Mouse (Mus musculus) myocyte (in vitro differentiated cells): ENCODE data around the gene Gna11. TPM values are rescaled to one million over a fixed set of nuclear protein-coding genes. Genes with fewer than 3 reads are reported as not detected.
A peak's percentile ranks its signal among the peaks of the same experiment; 100 is the strongest.

Source experiments
- H3K27me3 ChIP-seq: one replicate; pipeline ENCODE4 v1.6.1; 2011; ENCODE audit not compliant: control insufficient read depth, insufficient read depth, insufficient read length
- H3K36me3 ChIP-seq: one replicate; pipeline ENCODE4 v1.6.1; 2011; ENCODE audit not compliant: control insufficient read depth, insufficient read depth
- H3K4me2 ChIP-seq: one replicate; pipeline ENCODE4 v1.6.1; 2011; ENCODE audit warnings: low read depth, control low read depth
- H3K4me3 ChIP-seq: one replicate; pipeline ENCODE4 v1.5.1; 2011; ENCODE audit warnings: mild to moderate bottlenecking, control low read depth, moderate library complexity
- H3K79me2 ChIP-seq: one replicate; pipeline ENCODE4 v1.6.1; 2011; ENCODE audit not compliant: control insufficient read depth, insufficient read depth
- H3ac ChIP-seq: one replicate; pipeline ENCODE4 v1.6.1; 2011; ENCODE audit not compliant: control insufficient read depth, insufficient read length
- CEBPB ChIP-seq: IDR thresholded peaks from 2 replicates; pipeline ENCODE4 v1.6.1; 2011; ENCODE audit warnings: mild to moderate bottlenecking, moderate library complexity; ENCODE audit not compliant: poor library complexity, insufficient read depth, severe bottlenecking
- E2F4 ChIP-seq: IDR thresholded peaks from one replicate; pipeline ENCODE4 v1.6.1; 2011; ENCODE audit warnings: mild to moderate bottlenecking, control low read depth, moderate library complexity; ENCODE audit not compliant: insufficient read depth
- MAX ChIP-seq: IDR thresholded peaks from one replicate; pipeline ENCODE4 v1.6.1; 2011; ENCODE audit warnings: low read depth, mild to moderate bottlenecking, control low read depth
- MYOD1 ChIP-seq, 3 experiments: IDR thresholded peaks; one replicate each; pipeline ENCODE4 v1.6.1; 2011; ENCODE audit warnings: control low read depth in 2 of 3, low read depth in 2 of 3, mild to moderate bottlenecking in 2 of 3, moderate library complexity in 1 of 3; ENCODE audit not compliant: insufficient read length in 2 of 3, control insufficient read depth in 1 of 3
- MYOG ChIP-seq, 3 experiments: IDR thresholded peaks; one replicate each; pipeline ENCODE4 v1.6.1; 2011; ENCODE audit warnings: control low read depth in 2 of 3, low read depth in 2 of 3, mild to moderate bottlenecking in 2 of 3; ENCODE audit not compliant: insufficient read length in 2 of 3, control insufficient read depth in 1 of 3, insufficient read depth in 1 of 3
- POLR2A ChIP-seq: IDR thresholded peaks from one replicate; pipeline ENCODE4 v1.6.1; 2011; ENCODE audit warnings: low read depth, mild to moderate bottlenecking, control low read depth, moderate library complexity; ENCODE audit not compliant: insufficient read length
- POLR2AphosphoS2 ChIP-seq: IDR thresholded peaks from one replicate; pipeline ENCODE4 v1.6.1; 2011; ENCODE audit warnings: low read depth, control low read depth; ENCODE audit not compliant: insufficient read length
- REST ChIP-seq: IDR thresholded peaks from one replicate; pipeline ENCODE4 v1.6.1; 2011; ENCODE audit warnings: mild to moderate bottlenecking, control low read depth, moderate library complexity; ENCODE audit not compliant: insufficient read depth, insufficient read length
- SRF ChIP-seq: IDR thresholded peaks from one replicate; pipeline ENCODE4 v1.6.1; 2011; ENCODE audit warnings: low read depth; ENCODE audit not compliant: control insufficient read depth, insufficient read length
- TCF12 ChIP-seq: IDR thresholded peaks from one replicate; pipeline ENCODE4 v1.6.1; 2011; ENCODE audit warnings: mild to moderate bottlenecking, control low read depth; ENCODE audit not compliant: poor library complexity, insufficient read depth, severe bottlenecking
- TCF3 ChIP-seq: IDR thresholded peaks from one replicate; pipeline ENCODE4 v1.6.1; 2011; ENCODE audit warnings: low read depth, control low read depth; ENCODE audit not compliant: insufficient read length
- USF1 ChIP-seq: IDR thresholded peaks from one replicate; pipeline ENCODE4 v1.6.1; 2011; ENCODE audit warnings: low read depth, mild to moderate bottlenecking, control low read depth, moderate library complexity
- polyA plus RNA-seq: library from polyadenylated mRNA; unstranded; fragments of >200 nt; fragmentation: generic; extraction: Trizol; gene quantifications from one replicate; pipeline ENCODE4 v1.2.1, GENCODE M21; 2012; ENCODE audit warnings: missing spikeins

The Gna11 gene
- polyA plus RNA-seq, 1 experiment: 58.2 TPM

- TF ChIP-seq MYOD1 (IDR thresholded peaks at IDR 0.05; ENCODE audit: control insufficient read depth in 1 of 3, insufficient read length in 2 of 3, low read depth in 2 of 3) (no peak), SRF (no peak), POLR2AphosphoS2 (no peak), USF1 (no peak), REST (no peak), POLR2A (no peak), MAX (no peak), TCF3 (no peak), MYOG (IDR thresholded peaks at IDR 0.05; ENCODE audit: control insufficient read depth in 1 of 3, insufficient read depth in 1 of 3, insufficient read length in 2 of 3, low read depth in 2 of 3) (no peak)
- Histone ChIP-seq H3K27me3 (no peaks in the 10 kb centered on the region), H3ac (no peak overlapping the region), H3K36me3 (no peaks in the 10 kb centered on the region), H3K4me3 (peak overlapping the region; percentile 94), H3K79me2 (peaks cover 23% of the 10 kb centered on the region), H3K4me2 (peak overlapping the region; percentile 77)
These were observed 47.4 kb downstream of the Gna11 start for GRCm38 (mm10) chr10:81497401-81498270.

- Histone ChIP-seq H3ac (no peak overlapping the region), H3K36me3 (peaks cover 6% of the 10 kb centered on the region), H3K4me2 (peak overlapping the region; percentile 77), H3K4me3 (peak overlapping the region; percentile 94), H3K27me3 (no peaks in the 10 kb centered on the region), H3K79me2 (peaks cover 23% of the 10 kb centered on the region)
- TF ChIP-seq SRF (no peak), USF1 (no peak), MAX (no peak), CEBPB (no peak), POLR2A (no peak), TCF3 (no peak), POLR2AphosphoS2 (no peak), MYOG (IDR thresholded peaks at IDR 0.05; ENCODE audit: control insufficient read depth in 1 of 3, insufficient read depth in 1 of 3, insufficient read length in 2 of 3, low read depth in 2 of 3) (no peak), TCF12 (no peak), REST (no peak), E2F4 (no peak), MYOD1 (IDR thresholded peaks at IDR 0.05; ENCODE audit: control insufficient read depth in 1 of 3, insufficient read length in 2 of 3, low read depth in 2 of 3) (no peak)
These were observed 48.0 kb downstream of the Gna11 start for GRCm38 (mm10) chr10:81496969-81497368.

GRCm38 (mm10) chr10:81496264-81496901 is 48.6 kb downstream of the Gna11 start, which contains the start of gene Ncln:
TSS of gene Ncln (minus strand) at chr10:81496392.
- H3K36me3 ChIP-seq: peaks cover 10% of the 10 kb centered on the region
- TF ChIP-seq POLR2A (peak; percentile 98), CEBPB (no peak), MYOD1 (IDR thresholded peaks at IDR 0.05; ENCODE audit: control insufficient read depth in 1 of 3, insufficient read length in 2 of 3, low read depth in 2 of 3) (peak in 1 of 3 experiments; percentile 4), MAX (peak; percentile 93), SRF (peak; percentile 47), MYOG (IDR thresholded peaks at IDR 0.05; ENCODE audit: control insufficient read depth in 1 of 3, insufficient read depth in 1 of 3, insufficient read length in 2 of 3, low read depth in 2 of 3) (peak in 1 of 3 experiments; percentile 43), POLR2AphosphoS2 (peak; percentile 95), E2F4 (peak; percentile 84), USF1 (no peak), REST (no peak), TCF3 (no peak), TCF12 (no peak)
- H3K4me2 ChIP-seq: peak within 1 kb of the TSS; percentile 85
- H3K4me3 ChIP-seq: peak within 1 kb of the TSS; percentile 94
- peaks cover 23% of the 10 kb centered on the region for H3K79me2 ChIP-seq
- H3K27me3 ChIP-seq: no peaks in the 10 kb centered on the region
- H3ac ChIP-seq: peak within 1 kb of the TSS; percentile 95

- no peaks in the 10 kb centered on the region for H3K27me3 ChIP-seq
- TF ChIP-seq CEBPB (no peak), POLR2A (no peak), TCF3 (no peak), TCF12 (no peak), MYOG (IDR thresholded peaks at IDR 0.05; ENCODE audit: control insufficient read depth in 1 of 3, insufficient read depth in 1 of 3, insufficient read length in 2 of 3, low read depth in 2 of 3) (no peak), E2F4 (no peak), MAX (no peak), POLR2AphosphoS2 (no peak), SRF (no peak), MYOD1 (IDR thresholded peaks at IDR 0.05; ENCODE audit: control insufficient read depth in 1 of 3, insufficient read length in 2 of 3, low read depth in 2 of 3) (no peak), USF1 (no peak), REST (no peak)
- peaks cover 23% of the 10 kb centered on the region for H3K79me2 ChIP-seq
- H3ac ChIP-seq: peak overlapping the region; percentile 95
- peaks cover 10% of the 10 kb centered on the region for H3K36me3 ChIP-seq
- H3K4me2 ChIP-seq: peak overlapping the region; percentile 85
- peak overlapping the region; percentile 94 for H3K4me3 ChIP-seq
These were observed 49.2 kb downstream of the Gna11 start for GRCm38 (mm10) chr10:81495616-81496263.
